Mouse (Mus musculus) forebrain, embryonic 13.5 days (tissue): ENCODE results near the gene Ddx55. TPM values are rescaled to one million over a fixed set of nuclear protein-coding genes. Genes with fewer than 3 reads are reported as not detected.

ENCODE experiments used
- ATAC-seq: fragments of 200-750 bp; cut with Nextera tagmentation; 2 replicates; pipeline ENCODE4 v1.8.0; 2017
- H3K27ac ChIP-seq: fragments of 300-500 bp; sonication (generic); 2 replicates; pipeline ENCODE4 v1.5.1; 2015; ENCODE audit warnings: inconsistent platforms, mild to moderate bottlenecking, moderate library complexity
- H3K27me3 ChIP-seq: fragments of 300-500 bp; sonication (generic); 2 replicates; pipeline ENCODE4 v1.6.1; 2015; ENCODE audit warnings: mild to moderate bottlenecking, inconsistent platforms
- H3K36me3 ChIP-seq: fragments of 300-500 bp; sonication (generic); 2 replicates; pipeline ENCODE4 v1.6.1; 2015; ENCODE audit warnings: mild to moderate bottlenecking, inconsistent platforms; ENCODE audit not compliant: poor library complexity, severe bottlenecking
- H3K4me1 ChIP-seq: fragments of 300-500 bp; sonication (generic); 2 replicates; pipeline ENCODE4 v1.6.1; 2015; ENCODE audit warnings: inconsistent platforms
- H3K4me2 ChIP-seq: fragments of 300-500 bp; sonication (generic); 2 replicates; pipeline ENCODE4 v1.6.1; 2015; ENCODE audit warnings: inconsistent platforms, mild to moderate bottlenecking, moderate library complexity
- H3K4me3 ChIP-seq: fragments of 300-500 bp; sonication (generic); 2 replicates; pipeline ENCODE4 v1.5.1; 2015; ENCODE audit warnings: mild to moderate bottlenecking, inconsistent platforms
- H3K9ac ChIP-seq: fragments of 300-500 bp; sonication (generic); 2 replicates; pipeline ENCODE4 v1.6.1; 2015; ENCODE audit warnings: mild to moderate bottlenecking, inconsistent platforms
- H3K9me3 ChIP-seq: fragments of 300-500 bp; sonication (generic); replicated peaks from 2 replicates; pipeline ENCODE4 v1.6.1; 2016; ENCODE audit warnings: inconsistent platforms
- WGBS: fragments of 180-500 bp; shearing (Covaris S2); methylation state at CpG from one replicate; pipeline ENCODE4 v1.1.7; 2015; 5-methylcytosine and 5-hydroxymethylcytosine counted together
- polyA plus RNA-seq: library from polyadenylated mRNA; unstranded; fragments of >200 nt; fragmentation: Nextera tagmentation; extraction: Ambion mirVana; gene quantifications from 2 replicates; pipeline ENCODE4 v1.2.1, GENCODE M21; 2015

Gene Ddx55
- polyA plus RNA-seq, 1 experiment from 2014 or later: 23.3 TPM

GRCm38 (mm10) chr5:124528351-124528750 lies 24.3 kb upstream of the Ddx55 start:
- 75% methylated on average over 4 of the region's 4 CpGs for WGBS
- H3K27me3 ChIP-seq: no peaks in the 10 kb centered on the region
- peak overlapping the region; percentile 73 for H3K9ac ChIP-seq
- peaks cover 37% of the 10 kb centered on the region for H3K4me1 ChIP-seq
- ATAC-seq: no peak
- peak overlapping the region; percentile 79 for H3K4me2 ChIP-seq
- peak overlapping the region; percentile 73; the same call in 1 of the 2 replicates for H3K4me3 ChIP-seq
- no peak overlapping the region for H3K27ac ChIP-seq
- 0 out of 2 replicates have a peak, but pooled peaks cover 3% of the 10 kb centered on the region for H3K36me3 ChIP-seq
- no peaks in the 10 kb centered on the region for H3K9me3 ChIP-seq

GRCm38 (mm10) chr5:124528791-124529190 lies 23.9 kb upstream of the Ddx55 start:
- no peaks in the 10 kb centered on the region for H3K9me3 ChIP-seq
- peaks cover 37% of the 10 kb centered on the region for H3K4me1 ChIP-seq
- peak overlapping the region; percentile 79 for H3K4me2 ChIP-seq
- WGBS: 43% methylated on average over 9 of the region's 9 CpGs
- 0 out of 2 replicates have a peak, but pooled peaks cover 3% of the 10 kb centered on the region for H3K36me3 ChIP-seq
- peak overlapping the region; percentile 73; the same call in 1 of the 2 replicates for H3K4me3 ChIP-seq
- H3K9ac ChIP-seq: peak overlapping the region; percentile 73
- H3K27me3 ChIP-seq: no peaks in the 10 kb centered on the region
- H3K27ac ChIP-seq: peak overlapping the region; percentile 48
- no peak for ATAC-seq

DNA sequence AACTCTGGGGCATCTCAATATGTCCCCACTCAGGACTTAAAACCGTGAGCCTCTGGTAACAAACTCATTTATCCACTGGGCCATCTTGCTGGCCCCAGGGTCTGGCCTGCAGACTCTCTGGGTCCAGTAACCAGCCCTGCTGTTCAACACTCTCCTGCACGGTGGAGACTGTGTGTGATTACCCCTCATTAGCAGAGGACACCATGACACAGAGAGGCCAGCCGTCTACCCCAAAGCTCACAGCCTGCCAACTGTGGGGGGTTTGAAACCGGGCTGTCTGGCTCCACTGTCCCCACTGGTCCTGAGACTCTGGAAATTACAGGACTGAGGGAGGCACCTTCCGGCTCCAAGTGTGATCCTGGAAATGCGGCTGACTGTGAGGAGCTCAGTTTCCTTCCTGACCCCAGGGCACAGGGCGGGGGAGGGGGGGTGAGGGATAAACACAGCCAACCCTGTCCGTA lies 23.4 kb upstream of the Ddx55 start:
- Histone ChIP-seq H3K36me3 (0 out of 2 replicates have a peak, but pooled peaks cover 3% of the 10 kb centered on the region), H3K4me3 (peak overlapping the region; percentile 73; the same call in 1 of the 2 replicates), H3K27ac (peak overlapping the region; percentile 48; the same call in 1 of the 2 replicates), H3K4me2 (peak overlapping the region; percentile 79), H3K27me3 (no peaks in the 10 kb centered on the region), H3K4me1 (peaks cover 37% of the 10 kb centered on the region), H3K9me3 (no peaks in the 10 kb centered on the region), H3K9ac (peak overlapping the region; percentile 73)
- no peak for ATAC-seq
- 43% methylated on average over 8 of the region's 8 CpGs for WGBS

GRCm38 (mm10) chr5:124529697-124530096 lies 23.0 kb upstream of the Ddx55 start:
- H3K9ac ChIP-seq: peak overlapping the region; percentile 73; the same call in 1 of the 2 replicates
- no peak overlapping the region for H3K27ac ChIP-seq
- WGBS: 71% methylated on average over 8 of the region's 8 CpGs
- peak overlapping the region; percentile 79 for H3K4me2 ChIP-seq
- H3K4me3 ChIP-seq: peak overlapping the region; percentile 73; the same call in 1 of the 2 replicates
- H3K9me3 ChIP-seq: no peaks in the 10 kb centered on the region
- 0 out of 2 replicates have a peak, but pooled peaks cover 3% of the 10 kb centered on the region for H3K36me3 ChIP-seq
- H3K27me3 ChIP-seq: no peaks in the 10 kb centered on the region
- no peak for ATAC-seq
- peaks cover 37% of the 10 kb centered on the region for H3K4me1 ChIP-seq

- under 1% methylated on average over 55 of the region's 96 CpGs for WGBS
- Histone ChIP-seq H3K9me3 (no peaks in the 10 kb centered on the region), H3K27me3 (no peaks in the 10 kb centered on the region), H3K27ac (peak within 1 kb of the TSS; percentile 72), H3K9ac (peak within 1 kb of the TSS; percentile 73), H3K4me1 (peaks cover 37% of the 10 kb centered on the region), H3K4me2 (peak within 1 kb of the TSS; percentile 79), H3K4me3 (peak within 1 kb of the TSS; percentile 73), H3K36me3 (no peaks in the 10 kb centered on the region)
- peak; percentile 97 for ATAC-seq
These were observed 21.7 kb upstream of the Ddx55 start, which contains the start of gene Rilpl1 for GRCm38 (mm10) chr5:124530655-124531582. TSS of gene Rilpl1 (minus strand) at chr5:124531391.

DNA sequence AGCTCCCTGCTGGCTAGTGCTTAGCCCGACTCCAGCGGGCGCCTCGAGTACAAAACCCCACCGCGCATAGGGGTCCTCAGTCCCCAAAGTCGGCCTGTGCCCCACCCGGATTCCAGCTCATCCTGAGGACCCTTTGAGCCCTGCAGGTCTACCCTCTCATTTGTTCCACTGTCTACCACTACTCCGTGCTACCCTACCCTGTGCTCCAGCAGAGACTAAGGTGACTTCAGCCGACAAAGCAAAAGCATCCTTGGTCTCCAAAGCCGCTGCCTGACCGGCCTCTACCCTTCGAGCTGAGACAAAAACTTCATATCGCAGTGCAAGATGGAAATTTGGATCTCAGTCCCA lies 21.1 kb upstream of the Ddx55 start:
- peak overlapping the region; percentile 72 for H3K27ac ChIP-seq
- WGBS: 13% methylated on average over 14 of the region's 14 CpGs

GRCm38 (mm10) chr5:124532451-124532850 lies 20.2 kb upstream of the Ddx55 start:
- no peak for ATAC-seq
- no peak overlapping the region for H3K9ac ChIP-seq
- no peaks in the 10 kb centered on the region for H3K36me3 ChIP-seq
- no peaks in the 10 kb centered on the region for H3K9me3 ChIP-seq
- H3K4me2 ChIP-seq: no peak overlapping the region
- H3K27me3 ChIP-seq: no peaks in the 10 kb centered on the region
- H3K4me1 ChIP-seq: peaks cover 40% of the 10 kb centered on the region
- H3K27ac ChIP-seq: no peak overlapping the region
- WGBS: 34% methylated on average over 7 of the region's 7 CpGs
- no peak overlapping the region for H3K4me3 ChIP-seq

More for the DNA sequence above, 21.1 kb upstream of the Ddx55 start:
- no peak; the same call in 1 of the 2 replicates for ATAC-seq
- H3K4me1 ChIP-seq: peaks cover 37% of the 10 kb centered on the region
- H3K9ac ChIP-seq: peak overlapping the region; percentile 73
- H3K36me3 ChIP-seq: no peaks in the 10 kb centered on the region
- no peaks in the 10 kb centered on the region for H3K27me3 ChIP-seq
- no peaks in the 10 kb centered on the region for H3K9me3 ChIP-seq
- H3K4me3 ChIP-seq: peak overlapping the region; percentile 73
- H3K4me2 ChIP-seq: peak overlapping the region; percentile 79

GRCm38 (mm10) chr5:124535016-124535415 lies 17.6 kb upstream of the Ddx55 start:
- no peak overlapping the region for H3K27ac ChIP-seq
- no peaks in the 10 kb centered on the region for H3K9me3 ChIP-seq
- no peaks in the 10 kb centered on the region for H3K36me3 ChIP-seq
- 69% methylated on average over 5 of the region's 5 CpGs for WGBS
- no peak overlapping the region for H3K4me2 ChIP-seq
- H3K9ac ChIP-seq: no peak overlapping the region
- H3K4me1 ChIP-seq: peaks cover 20% of the 10 kb centered on the region
- no peak overlapping the region for H3K4me3 ChIP-seq
- ATAC-seq: no peak
- H3K27me3 ChIP-seq: no peaks in the 10 kb centered on the region

GRCm38 (mm10) chr5:124536776-124537175 lies 15.9 kb upstream of the Ddx55 start:
- Histone ChIP-seq H3K27ac (peak overlapping the region; percentile 14; the same call in 1 of the 2 replicates), H3K27me3 (no peaks in the 10 kb centered on the region), H3K4me1 (peaks cover 13% of the 10 kb centered on the region), H3K36me3 (no peaks in the 10 kb centered on the region), H3K4me2 (peak overlapping the region; percentile 44), H3K4me3 (peak overlapping the region; percentile 10; the same call in 1 of the 2 replicates), H3K9ac (no peak overlapping the region; the same call in 1 of the 2 replicates), H3K9me3 (no peaks in the 10 kb centered on the region)
- ATAC-seq: no peak
- WGBS: 7% methylated on average over 17 of the region's 17 CpGs

- peaks cover 12% of the 10 kb centered on the region for H3K36me3 ChIP-seq
- H3K9ac ChIP-seq: no peak overlapping the region
- no peaks in the 10 kb centered on the region for H3K27me3 ChIP-seq
- no peak overlapping the region for H3K4me3 ChIP-seq
- 77% methylated on average over 15 of the region's 16 CpGs for WGBS
- no peak for ATAC-seq
- H3K4me2 ChIP-seq: no peak overlapping the region
- no peak overlapping the region for H3K27ac ChIP-seq
- H3K9me3 ChIP-seq: no peaks in the 10 kb centered on the region
- H3K4me1 ChIP-seq: peaks cover 20% of the 10 kb centered on the region
These were observed 13.6 kb upstream of the Ddx55 start for GRCm38 (mm10) chr5:124538813-124539792.

- H3K9ac ChIP-seq: 0 out of 2 replicates have a peak overlapping the region, but pooled peaks have one; percentile 87
- 69% methylated on average over 4 of the region's 4 CpGs for WGBS
- no peaks in the 10 kb centered on the region for H3K27me3 ChIP-seq
- no peak for ATAC-seq
- H3K4me2 ChIP-seq: peak overlapping the region; percentile 49
- peak overlapping the region; percentile 94; the same call in 1 of the 2 replicates for H3K4me3 ChIP-seq
- no peaks in the 10 kb centered on the region for H3K9me3 ChIP-seq
- H3K36me3 ChIP-seq: peaks cover 20% of the 10 kb centered on the region
- peaks cover 20% of the 10 kb centered on the region for H3K4me1 ChIP-seq
- H3K27ac ChIP-seq: no peak overlapping the region
These were observed 12.8 kb upstream of the Ddx55 start for GRCm38 (mm10) chr5:124539905-124540304.
